Mouse (Mus musculus) ES-Bruce4 (cell line): ENCODE data around the gene Erp44. TPM values are rescaled to one million over a fixed set of nuclear protein-coding genes. Genes with fewer than 3 reads are reported as not detected.

Experiments used
- H3K27ac ChIP-seq: 2 replicates; pipeline ENCODE4 v1.5.1; 2012; ENCODE audit warnings: low read length, inconsistent platforms; ENCODE audit not compliant: insufficient read depth
- H3K27me3 ChIP-seq: 2 replicates; pipeline ENCODE4 v1.6.1; 2012; ENCODE audit warnings: mild to moderate bottlenecking, low read length, inconsistent platforms; ENCODE audit not compliant: control insufficient read depth, poor library complexity, insufficient read depth, severe bottlenecking
- H3K36me3 ChIP-seq: 2 replicates; pipeline ENCODE4 v1.6.1; 2012; ENCODE audit warnings: inconsistent platforms, mild to moderate bottlenecking, low read length, moderate library complexity; ENCODE audit not compliant: control insufficient read depth, poor library complexity, insufficient read depth, severe bottlenecking
- H3K4me1 ChIP-seq: one replicate; pipeline ENCODE4 v1.8.1; 2011; ENCODE audit warnings: low read length; ENCODE audit not compliant: control insufficient read depth, insufficient read depth
- H3K4me3 ChIP-seq: 2 replicates; pipeline ENCODE4 v1.5.1; 2011; ENCODE audit warnings: low read depth, mild to moderate bottlenecking, low read length
- H3K9ac ChIP-seq: 2 replicates; pipeline ENCODE4 v1.6.1; 2012; ENCODE audit warnings: low read depth, mild to moderate bottlenecking, inconsistent platforms; ENCODE audit not compliant: poor library complexity, severe bottlenecking
- H3K9me3 ChIP-seq: replicated peaks from 2 replicates; pipeline ENCODE4 v1.6.1; 2012; ENCODE audit warnings: mild to moderate bottlenecking, low read length, inconsistent platforms; ENCODE audit not compliant: control insufficient read depth, poor library complexity, insufficient read depth, severe bottlenecking
- CTCF ChIP-seq: IDR thresholded peaks from one replicate; pipeline ENCODE4 v1.8.1; 2011; ENCODE audit warnings: low read depth, low read length
- EP300 ChIP-seq: IDR thresholded peaks from 2 replicates; pipeline ENCODE4 v1.6.1; 2011; ENCODE audit warnings: low read depth, low read length; ENCODE audit not compliant: insufficient read depth
- POLR2A ChIP-seq: IDR thresholded peaks from one replicate; pipeline ENCODE4 v1.8.1; 2011; ENCODE audit warnings: low read length; ENCODE audit not compliant: insufficient read depth
- polyA plus RNA-seq: library from polyadenylated mRNA; stranded (reverse); fragments of >200 nt; gene quantifications from 2 replicates; pipeline ENCODE4 v1.2.4, GENCODE M21; 2011; ENCODE audit warnings: low read depth; ENCODE audit not compliant: missing spikeins, insufficient read depth, insufficient read length

The Erp44 gene
- polyA plus RNA-seq, 1 experiment = 67.6 TPM

DNA sequence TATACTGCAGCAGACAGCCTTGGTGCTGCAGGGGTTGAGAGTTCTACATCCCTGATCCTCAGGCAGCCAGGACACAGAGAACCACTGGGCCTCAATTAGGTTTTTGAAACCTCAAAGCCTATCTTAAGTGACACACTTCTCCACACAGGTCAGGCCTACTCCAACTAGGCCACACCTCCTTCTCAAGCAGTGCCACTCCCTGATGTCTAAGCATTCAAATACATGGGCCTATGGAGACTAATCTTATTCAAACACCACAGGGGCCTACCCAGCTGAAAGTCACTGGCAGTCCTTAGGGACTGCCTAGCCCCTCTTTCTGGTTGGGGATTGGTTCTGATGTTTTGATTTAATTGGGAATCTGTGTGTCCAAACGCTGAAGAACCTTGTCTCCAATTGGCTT, 123.5 kb downstream of the Erp44 start:
- Histone ChIP-seq H3K36me3 (no peaks in the 10 kb centered on the region), H3K27ac (no peak overlapping the region), H3K27me3 (no peaks in the 10 kb centered on the region), H3K4me3 (no peak overlapping the region), H3K9ac (no peak overlapping the region), H3K4me1 (no peaks in the 10 kb centered on the region), H3K9me3 (peaks cover 3% of the 10 kb centered on the region; the same call in 1 of the 2 replicates)
- TF ChIP-seq EP300 = no peak

DNA sequence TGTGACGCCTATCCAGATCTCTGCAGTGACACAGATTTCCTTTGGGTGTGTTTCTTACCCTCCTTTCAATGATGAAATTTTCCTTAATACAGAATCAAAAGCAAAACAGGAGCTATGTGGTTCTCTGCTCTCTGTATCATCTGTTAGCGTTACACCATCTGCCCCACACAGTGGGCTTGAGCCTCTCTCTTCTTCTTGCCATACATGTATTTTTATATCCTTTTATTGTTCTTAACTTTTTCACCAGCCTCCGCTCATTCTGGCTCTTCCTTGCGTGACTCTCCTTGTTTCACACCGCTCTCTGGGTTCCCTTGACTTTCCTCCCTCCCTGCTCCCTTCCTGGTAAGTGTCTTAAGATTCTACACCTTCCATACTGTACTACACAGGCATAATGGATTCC, 126.1 kb downstream of the Erp44 start:
- H3K9ac ChIP-seq = no peak overlapping the region
- no peaks in the 10 kb centered on the region for H3K4me1 ChIP-seq
- no peak overlapping the region for H3K4me3 ChIP-seq
- H3K36me3 ChIP-seq = no peaks in the 10 kb centered on the region
- TF ChIP-seq CTCF (no peak), EP300 (no peak), POLR2A (no peak)
- H3K9me3 ChIP-seq = no peaks in the 10 kb centered on the region
- H3K27me3 ChIP-seq = no peaks in the 10 kb centered on the region
- H3K27ac ChIP-seq = no peak overlapping the region

DNA sequence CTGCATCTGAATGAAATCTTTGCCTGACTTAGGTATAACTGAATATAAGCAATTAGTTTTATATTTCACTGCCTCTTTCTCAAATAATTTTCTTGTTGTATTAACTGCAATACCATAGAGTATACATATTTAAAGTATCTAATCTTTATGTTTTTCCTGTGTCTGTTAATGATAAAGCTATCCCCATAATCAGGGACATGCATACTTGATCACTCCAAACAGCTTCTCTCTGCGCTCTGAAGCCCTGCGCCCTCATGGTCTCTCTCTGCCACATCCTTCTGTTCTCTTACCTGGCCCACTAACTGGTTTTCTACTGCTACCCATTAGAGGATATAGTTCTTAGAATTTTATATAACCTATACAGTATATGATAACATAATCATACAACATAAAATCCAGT, 129.9 kb downstream of the Erp44 start:
- no peak overlapping the region for H3K4me3 ChIP-seq
- H3K36me3 ChIP-seq = no peaks in the 10 kb centered on the region
- no peaks in the 10 kb centered on the region for H3K27me3 ChIP-seq
- no peak for TF ChIP-seq CTCF
- TF ChIP-seq EP300 = no peak
- no peak for TF ChIP-seq POLR2A
- no peak overlapping the region for H3K9ac ChIP-seq
- no peak overlapping the region for H3K27ac ChIP-seq
- no peaks in the 10 kb centered on the region for H3K4me1 ChIP-seq
- no peaks in the 10 kb centered on the region for H3K9me3 ChIP-seq

Other genes with a start within 250 kb of the Erp44 start
- 0.33 TPM in 1 of 2 replicates, not detected in the other for gene Nr4a3, start 234.4 kb downstream of the Erp44 start, polyA plus RNA-seq
- gene Stx17, start 154.6 kb downstream of the Erp44 start, polyA plus RNA-seq = 7.5 and 11.9 TPM in 2 replicates
- gene Invs, start 202 bp upstream of the Erp44 start, polyA plus RNA-seq = 2.5 and 4.1 TPM in 2 replicates
- 140 and 143 TPM in 2 replicates for gene Tex10, start 193.9 kb upstream of the Erp44 start, polyA plus RNA-seq